Mouse (Mus musculus): ENCODE measurements at regions not wholly inside any gene's neighbourhood (a gene's known extent, or its start where the extent isn't known, plus 50 kb on each side); places are given as distances from the start of the nearest gene placed in this dataset.
"Not testable (repeated sequence)": the region's sequence is repeated elsewhere in the genome, so short reads cannot be mapped to it uniquely, and the experiment has no call there.

DNA sequence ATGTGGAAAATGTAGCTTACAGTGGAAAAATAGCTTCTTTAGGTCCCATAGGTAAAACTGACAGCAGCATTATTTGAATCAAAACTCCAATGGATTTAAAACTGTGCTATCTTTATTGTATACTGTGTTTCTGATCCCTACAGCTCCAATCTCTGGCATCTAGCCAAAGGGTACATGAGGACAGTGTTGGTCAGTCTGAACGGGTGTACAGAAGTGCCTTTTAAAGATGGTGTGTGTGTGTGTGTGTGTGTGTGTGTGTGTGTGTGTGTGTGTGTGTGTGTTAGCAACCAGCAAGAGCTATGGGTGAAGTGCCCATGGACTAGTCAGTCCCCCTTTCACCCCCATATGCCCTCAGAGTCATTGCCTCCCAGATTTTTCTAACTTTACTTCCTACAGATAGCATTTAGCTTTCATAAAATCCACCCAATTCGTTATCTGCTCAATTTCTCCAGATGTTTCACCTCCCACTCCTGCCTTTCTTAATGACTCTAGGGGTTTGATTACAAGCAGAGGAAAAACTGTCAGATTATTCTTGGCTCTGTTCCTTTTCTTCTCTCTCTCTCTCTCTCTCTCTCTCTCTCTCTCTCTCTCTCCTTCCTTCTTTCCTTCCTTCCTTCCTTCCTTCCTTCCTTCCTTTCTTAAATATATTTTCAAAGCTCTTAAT, 404.8 kb downstream of the Inhba start:
- Histone ChIP-seq H3K27me3 (no peaks in the 10 kb centered on the region), H3K36me3 (no peaks in the 10 kb centered on the region), H3K27ac (no peak overlapping the region), H3K4me3 (no peak overlapping the region), H3K9me3 (no peaks in the 10 kb centered on the region), H3K9ac (no peak overlapping the region), H3K4me2 (replicated peaks) (no peak overlapping the region), H3K4me1 (no peaks in the 10 kb centered on the region)
- 54% methylated on average over 2 of the region's 2 CpGs for WGBS
- ATAC-seq (ENCODE audit: insufficient number of reproducible peaks, insufficient read depth, low FRiP score, low TSS enrichment) = no peak

DNA sequence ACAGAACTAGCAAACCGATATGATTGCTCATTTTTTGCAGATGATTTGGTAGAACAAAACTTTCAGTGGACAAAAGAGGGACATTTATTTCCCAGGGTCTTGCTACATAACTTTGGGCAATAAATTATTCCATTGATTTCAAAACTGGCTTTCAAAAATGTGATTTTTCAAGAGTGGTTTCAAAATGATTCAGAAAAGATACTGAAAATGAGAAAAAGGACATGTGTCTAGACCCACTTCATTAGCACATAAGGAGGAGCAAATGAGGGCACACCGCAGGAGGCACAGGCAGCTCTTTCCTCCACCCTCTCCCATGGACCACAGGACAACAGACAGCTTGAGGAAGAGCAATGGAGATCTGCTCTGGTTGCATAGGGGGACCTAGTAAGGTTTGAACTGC, 412.5 kb downstream of the Inhba start:
- H3K9me3 ChIP-seq = no peaks in the 10 kb centered on the region
- H3K9ac ChIP-seq = no peak overlapping the region
- no peak overlapping the region for H3K4me3 ChIP-seq
- no peak for ATAC-seq (ENCODE audit: insufficient number of reproducible peaks, insufficient read depth, low FRiP score, low TSS enrichment)
- H3K27me3 ChIP-seq = no peaks in the 10 kb centered on the region
- no peaks in the 10 kb centered on the region for H3K36me3 ChIP-seq
- no peak overlapping the region for H3K4me2 ChIP-seq (replicated peaks)
- no peak overlapping the region for H3K27ac ChIP-seq
- no peaks in the 10 kb centered on the region for H3K4me1 ChIP-seq
- WGBS = 80% methylated on average over 2 of the region's 2 CpGs

DNA sequence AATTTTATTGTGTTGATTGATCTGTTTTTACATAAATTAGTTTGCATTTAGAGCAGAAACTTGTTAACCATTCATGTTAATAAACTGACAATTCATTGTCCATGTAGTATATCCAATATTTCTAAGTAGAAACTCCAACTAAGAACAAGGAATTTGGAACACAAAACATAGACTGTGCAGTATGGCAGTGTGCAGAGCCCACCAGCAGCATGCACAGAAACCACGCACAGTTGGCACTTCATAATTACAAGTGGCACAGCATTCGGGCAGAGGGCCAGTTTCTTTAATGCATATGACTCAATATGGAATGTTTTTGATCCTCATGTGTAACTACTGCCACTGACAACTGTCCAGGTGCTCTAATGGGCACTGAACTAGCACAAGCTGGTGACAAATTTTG, 423.8 kb downstream of the Inhba start:
- Histone ChIP-seq H3K4me1 (no peaks in the 10 kb centered on the region), H3K27ac (no peak overlapping the region), H3K9ac (no peak overlapping the region), H3K4me2 (replicated peaks) (no peak overlapping the region), H3K36me3 (no peaks in the 10 kb centered on the region), H3K9me3 (no peaks in the 10 kb centered on the region), H3K4me3 (no peak overlapping the region), H3K27me3 (no peaks in the 10 kb centered on the region)
- WGBS = 84% methylated on average over 2 of the region's 2 CpGs
- ATAC-seq (ENCODE audit: insufficient number of reproducible peaks, insufficient read depth, low FRiP score, low TSS enrichment) = no peak

DNA sequence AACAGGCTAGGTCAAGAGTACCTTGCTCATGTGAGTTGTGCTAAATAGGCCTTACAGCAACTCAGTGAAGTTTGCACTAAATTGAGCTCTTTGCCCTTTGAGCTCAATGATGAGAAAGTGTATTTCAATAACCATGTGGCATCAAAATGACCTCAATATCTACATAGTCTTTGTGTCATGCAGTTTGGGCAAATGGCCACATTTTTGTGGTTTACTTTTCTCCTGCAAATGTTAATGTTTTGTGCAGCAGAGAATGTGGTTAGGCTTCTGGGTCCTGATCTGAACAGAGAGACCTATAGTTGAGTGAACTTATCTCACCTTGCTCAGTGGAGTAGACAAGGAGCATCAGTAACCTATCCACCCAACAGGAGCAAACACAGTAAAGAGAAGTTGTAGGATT, 441.6 kb downstream of the Inhba start:
- H3K4me2 ChIP-seq (replicated peaks) = no peak overlapping the region
- no peak for ATAC-seq (ENCODE audit: insufficient number of reproducible peaks, insufficient read depth, low FRiP score, low TSS enrichment)
- H3K27ac ChIP-seq = no peak overlapping the region
- H3K9ac ChIP-seq = no peak overlapping the region
- H3K4me3 ChIP-seq = no peak overlapping the region
- H3K36me3 ChIP-seq = no peaks in the 10 kb centered on the region
- H3K9me3 ChIP-seq = no peaks in the 10 kb centered on the region
- H3K27me3 ChIP-seq = no peaks in the 10 kb centered on the region
- H3K4me1 ChIP-seq = no peaks in the 10 kb centered on the region

DNA sequence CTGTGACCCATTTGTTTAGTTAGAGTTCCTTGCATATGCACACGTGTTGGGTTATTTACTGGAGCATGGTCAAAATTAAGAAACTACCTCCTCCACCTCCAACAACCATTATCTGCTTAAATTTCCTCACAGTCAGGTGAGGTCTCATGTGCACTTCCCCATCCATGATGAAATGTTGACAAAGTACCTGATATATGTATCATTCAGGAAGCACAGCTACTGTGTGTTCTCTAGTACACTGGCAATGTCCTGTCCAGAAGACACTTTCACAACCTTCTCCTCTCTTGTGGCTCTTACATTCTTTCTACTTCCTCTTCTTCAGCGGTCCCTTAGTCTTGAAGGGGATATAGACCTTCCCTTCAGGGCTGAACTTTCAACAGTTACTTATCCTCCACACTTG, 448.1 kb downstream of the Inhba start:
- Histone ChIP-seq H3K36me3 (no peaks in the 10 kb centered on the region), H3K4me3 (no peak overlapping the region), H3K9ac (no peak overlapping the region), H3K9me3 (no peaks in the 10 kb centered on the region), H3K27ac (no peak overlapping the region), H3K27me3 (no peaks in the 10 kb centered on the region), H3K4me2 (replicated peaks) (no peak overlapping the region), H3K4me1 (no peaks in the 10 kb centered on the region)
- ATAC-seq (ENCODE audit: insufficient number of reproducible peaks, insufficient read depth, low FRiP score, low TSS enrichment) = no peak
- WGBS = 71% methylated on average over 2 of the region's 2 CpGs

DNA sequence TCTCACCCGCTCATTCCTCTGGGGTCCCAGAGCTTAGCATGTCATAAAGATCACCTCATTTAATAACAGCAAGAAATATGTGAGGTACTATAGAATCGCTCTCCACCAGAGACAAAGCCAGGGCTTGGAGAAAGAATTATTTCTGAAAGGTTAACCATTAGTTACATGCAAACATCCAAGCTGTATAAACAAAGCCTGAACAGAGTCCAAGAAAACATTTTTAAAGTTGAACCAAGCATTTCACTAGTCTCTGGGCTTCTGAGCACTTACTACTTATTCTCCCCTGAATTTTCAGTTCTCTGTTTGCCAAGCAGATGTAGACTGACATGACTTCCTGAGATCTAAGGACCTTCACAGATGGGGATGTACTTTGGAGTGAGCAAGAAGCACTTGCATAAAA, 450.0 kb downstream of the Inhba start:
- ATAC-seq (ENCODE audit: insufficient number of reproducible peaks, insufficient read depth, low FRiP score, low TSS enrichment) = no peak
- WGBS = 83% methylated on average over 2 of the region's 2 CpGs
- Histone ChIP-seq H3K9ac (no peak overlapping the region), H3K9me3 (no peaks in the 10 kb centered on the region), H3K27me3 (no peaks in the 10 kb centered on the region), H3K36me3 (no peaks in the 10 kb centered on the region), H3K4me2 (replicated peaks) (no peak overlapping the region), H3K4me3 (no peak overlapping the region), H3K4me1 (no peaks in the 10 kb centered on the region), H3K27ac (no peak overlapping the region)

DNA sequence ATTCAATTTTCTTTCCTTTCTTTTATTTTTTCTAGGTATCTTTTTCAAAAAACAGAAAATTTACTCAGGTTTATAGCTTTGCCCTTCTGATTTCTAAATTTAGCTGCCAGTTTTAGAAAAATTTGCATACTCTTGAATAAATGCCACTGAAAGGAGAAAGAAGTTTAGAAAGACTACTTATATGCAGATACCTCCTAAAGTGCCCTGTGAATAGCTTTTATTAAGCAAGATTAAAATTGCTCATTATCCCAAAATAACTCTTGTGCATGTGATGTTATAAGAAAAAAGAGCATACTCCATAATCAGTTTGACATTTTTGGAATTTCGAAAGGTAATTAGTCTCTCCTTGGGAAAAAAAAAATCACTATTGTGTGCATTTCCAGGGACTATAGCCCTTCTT, 453.2 kb downstream of the Inhba start:
- Histone ChIP-seq H3K27me3 (no peaks in the 10 kb centered on the region), H3K27ac (no peak overlapping the region), H3K4me1 (no peaks in the 10 kb centered on the region), H3K36me3 (no peaks in the 10 kb centered on the region), H3K4me3 (no peak overlapping the region), H3K9ac (no peak overlapping the region), H3K4me2 (replicated peaks) (no peak overlapping the region), H3K9me3 (no peaks in the 10 kb centered on the region)
- 87% methylated on average over 1 of the region's 1 CpGs for WGBS
- no peak for ATAC-seq (ENCODE audit: insufficient number of reproducible peaks, insufficient read depth, low FRiP score, low TSS enrichment)

DNA sequence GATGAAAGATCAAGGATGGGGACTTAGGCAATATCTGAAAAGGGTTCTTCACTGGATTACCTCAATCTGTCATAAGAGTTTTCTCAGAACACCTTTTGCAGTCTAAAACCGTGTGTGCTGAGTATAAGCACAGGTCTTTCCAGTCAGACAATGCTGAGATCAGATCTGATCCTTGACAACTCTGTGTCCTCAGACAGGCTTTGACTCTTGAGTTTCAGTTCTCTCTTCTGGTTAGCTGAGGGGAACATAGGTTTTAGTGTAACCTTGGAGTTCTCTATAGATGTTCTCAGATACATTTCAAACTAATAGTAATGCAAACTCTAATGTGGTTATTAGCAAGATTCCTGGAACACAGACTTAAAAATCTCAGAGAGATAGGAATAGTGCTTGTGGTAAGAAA, 453.7 kb downstream of the Inhba start:
- no peaks in the 10 kb centered on the region for H3K27me3 ChIP-seq
- no peak overlapping the region for H3K27ac ChIP-seq
- H3K4me1 ChIP-seq = no peaks in the 10 kb centered on the region
- ATAC-seq (ENCODE audit: insufficient number of reproducible peaks, insufficient read depth, low FRiP score, low TSS enrichment) = no peak
- no peak overlapping the region for H3K9ac ChIP-seq
- 69% methylated on average over 1 of the region's 1 CpGs for WGBS
- no peaks in the 10 kb centered on the region for H3K36me3 ChIP-seq
- H3K4me3 ChIP-seq = no peak overlapping the region
- no peaks in the 10 kb centered on the region for H3K9me3 ChIP-seq
- H3K4me2 ChIP-seq (replicated peaks) = no peak overlapping the region

DNA sequence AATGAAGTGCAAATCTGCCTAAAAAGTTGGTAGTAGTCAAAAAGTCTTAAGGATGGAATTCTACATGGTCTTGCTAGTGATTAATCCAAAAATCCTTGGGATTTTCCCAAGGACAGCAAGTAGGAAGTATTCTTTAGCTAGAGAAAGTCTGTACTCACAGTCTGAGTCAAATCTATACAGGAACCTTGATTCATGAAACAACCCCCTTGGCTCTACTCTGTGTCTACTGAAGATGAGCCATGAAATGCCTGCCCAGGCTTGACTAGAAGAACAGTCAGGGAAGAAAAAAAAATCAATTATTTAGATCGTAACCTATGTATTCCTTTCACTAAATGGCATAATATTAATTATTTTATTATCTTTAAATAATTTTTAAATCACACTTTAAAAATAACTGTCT, 454.2 kb downstream of the Inhba start:
- Histone ChIP-seq H3K4me1 (no peaks in the 10 kb centered on the region), H3K4me2 (replicated peaks) (no peak overlapping the region), H3K9ac (no peak overlapping the region), H3K27me3 (no peaks in the 10 kb centered on the region), H3K9me3 (no peaks in the 10 kb centered on the region), H3K36me3 (no peaks in the 10 kb centered on the region), H3K4me3 (no peak overlapping the region), H3K27ac (no peak overlapping the region)
- no peak for ATAC-seq (ENCODE audit: insufficient number of reproducible peaks, insufficient read depth, low FRiP score, low TSS enrichment)
- WGBS = 98% methylated on average over 1 of the region's 1 CpGs

DNA sequence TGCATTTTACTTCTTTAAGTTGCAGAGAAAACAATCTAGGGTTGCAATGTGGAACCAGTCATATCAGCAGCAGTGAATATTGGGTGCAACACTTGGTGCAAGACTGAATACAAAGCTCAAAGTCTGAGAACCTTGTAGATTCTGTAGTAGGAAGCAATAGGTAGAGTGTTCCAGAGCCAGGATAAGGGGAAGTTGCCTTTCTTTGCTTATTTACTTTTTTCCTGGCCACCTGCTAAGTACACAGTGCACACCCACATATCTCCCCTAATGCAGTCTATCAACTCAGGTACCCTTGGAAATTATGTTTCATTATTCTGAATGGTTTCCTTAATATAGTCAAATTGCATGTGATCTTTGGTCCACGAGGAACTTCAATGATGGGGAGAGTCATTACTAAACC, 464.9 kb downstream of the Inhba start:
- Histone ChIP-seq H3K4me2 (replicated peaks) (no peak overlapping the region), H3K4me1 (no peaks in the 10 kb centered on the region), H3K27me3 (no peaks in the 10 kb centered on the region), H3K9ac (no peak overlapping the region), H3K4me3 (no peak overlapping the region), H3K27ac (no peak overlapping the region), H3K9me3 (no peaks in the 10 kb centered on the region), H3K36me3 (no peaks in the 10 kb centered on the region)
- ATAC-seq (ENCODE audit: insufficient number of reproducible peaks, insufficient read depth, low FRiP score, low TSS enrichment) = no peak
- 70% methylated on average over 1 of the region's 1 CpGs for WGBS

DNA sequence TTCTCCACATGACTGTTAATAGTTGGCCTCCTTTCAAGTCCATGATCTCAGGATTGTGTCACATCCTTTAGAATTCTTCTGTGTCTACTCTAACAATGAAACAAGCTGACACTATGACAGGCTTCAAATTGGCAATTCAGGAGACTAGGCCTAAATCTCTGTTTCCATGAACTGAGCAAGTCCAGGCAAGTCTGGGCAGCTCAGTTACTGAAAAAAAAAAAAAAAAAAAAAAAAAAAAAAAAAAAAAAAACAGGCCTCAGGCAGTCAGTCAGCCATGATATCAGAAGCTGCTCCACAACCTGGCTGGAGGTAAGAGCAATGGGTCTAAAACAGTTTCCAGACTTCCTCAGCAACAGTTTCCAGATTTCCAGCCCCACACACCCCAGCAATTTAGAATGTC, 475.6 kb downstream of the Inhba start:
- Histone ChIP-seq H3K9ac (no peak overlapping the region), H3K9me3 (no peaks in the 10 kb centered on the region), H3K27ac (no peak overlapping the region), H3K4me2 (replicated peaks) (no peak overlapping the region), H3K27me3 (no peaks in the 10 kb centered on the region), H3K4me3 (no peak overlapping the region), H3K36me3 (no peaks in the 10 kb centered on the region), H3K4me1 (no peaks in the 10 kb centered on the region)
- no peak for ATAC-seq (ENCODE audit: insufficient number of reproducible peaks, insufficient read depth, low FRiP score, low TSS enrichment)

DNA sequence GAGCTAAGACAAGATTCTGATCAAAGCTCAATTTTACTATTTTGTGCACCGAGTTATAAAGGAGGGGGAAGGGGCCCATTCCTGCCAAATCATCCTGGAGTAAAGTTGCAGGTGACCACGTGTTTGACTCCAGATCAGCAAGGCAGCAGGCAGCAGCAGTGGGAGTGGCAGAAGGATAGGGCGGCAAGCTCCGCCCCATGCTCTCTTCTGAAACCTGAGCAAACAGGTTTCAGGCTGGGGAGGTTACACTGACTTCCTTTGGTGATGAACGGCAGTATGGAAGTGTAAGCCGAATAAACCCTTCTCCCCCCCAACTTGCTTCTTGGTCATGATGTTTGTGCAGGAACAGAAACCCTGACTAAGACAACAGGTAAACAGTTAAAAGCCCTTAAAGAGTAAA, 479.0 kb downstream of the Inhba start:
- not testable (repeated sequence) for H3K4me3 ChIP-seq; H3K27ac ChIP-seq; ATAC-seq (ENCODE audit: insufficient number of reproducible peaks, insufficient read depth, low FRiP score, low TSS enrichment); H3K36me3 ChIP-seq; H3K4me1 ChIP-seq; H3K4me2 ChIP-seq (replicated peaks); H3K9ac ChIP-seq; H3K9me3 ChIP-seq; H3K27me3 ChIP-seq
- 42% methylated on average over 6 of the region's 6 CpGs for WGBS

DNA sequence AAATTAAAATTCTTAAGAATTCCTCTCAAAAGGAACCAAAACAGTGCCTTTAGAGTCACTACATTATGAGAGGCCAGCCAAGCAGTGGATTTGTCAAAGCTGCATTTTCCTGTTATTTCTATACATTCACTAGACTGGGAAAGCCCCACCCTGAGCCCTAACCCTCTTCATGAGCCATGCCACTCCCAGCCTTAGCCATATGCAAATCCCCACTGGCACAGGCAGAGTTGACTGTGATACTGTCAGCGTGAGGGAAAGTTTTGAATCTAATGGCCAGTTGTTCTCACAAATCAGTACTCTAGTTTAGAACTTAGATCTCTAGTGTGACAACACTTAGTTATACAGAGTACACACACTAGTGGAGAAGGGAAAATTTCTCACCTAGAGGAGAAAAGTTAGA, 486.4 kb downstream of the Inhba start:
- H3K36me3 ChIP-seq = no peaks in the 10 kb centered on the region
- no peak overlapping the region for H3K4me3 ChIP-seq
- H3K27ac ChIP-seq = no peak overlapping the region
- no peak for ATAC-seq (ENCODE audit: insufficient number of reproducible peaks, insufficient read depth, low FRiP score, low TSS enrichment)
- WGBS = 58% methylated on average over 1 of the region's 1 CpGs
- no peak overlapping the region for H3K9ac ChIP-seq
- no peaks in the 10 kb centered on the region for H3K4me1 ChIP-seq
- no peaks in the 10 kb centered on the region for H3K9me3 ChIP-seq
- H3K27me3 ChIP-seq = no peaks in the 10 kb centered on the region
- no peak overlapping the region for H3K4me2 ChIP-seq (replicated peaks)
